Comparison of ENCODE assay signal across 13 mouse cellular contexts in the genomic region with DNA sequence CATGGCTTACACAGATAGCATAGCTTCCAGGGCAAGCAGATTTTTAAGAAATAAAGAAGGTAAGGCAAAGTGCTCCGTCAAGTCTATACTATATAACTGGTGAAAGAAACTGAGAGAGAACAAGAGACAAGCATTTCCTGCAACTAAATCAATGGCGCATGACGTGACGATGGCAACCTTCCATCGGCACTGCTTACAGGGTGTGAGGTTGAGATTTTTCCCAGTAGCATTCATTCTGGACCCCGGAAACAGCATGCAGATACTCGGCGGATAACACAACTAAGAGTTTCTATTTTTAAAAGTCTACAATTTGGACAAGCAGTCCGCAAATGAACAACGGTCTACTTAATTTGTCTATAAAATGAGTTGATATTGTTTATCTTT.
"Had no signal": no experiment of that assay in that cellular context is flagged by ENCODE, and none has a peak within 500 bp of the region (broad histone marks: within the 10 kb centered on the region; RNA-seq: fewer than 3 reads in every experiment).

No protein-coding gene starts in this region.

- H3K36me3 ChIP-seq: limb, embryonic 10.5 days; liver, embryonic 15.5 days; midbrain, embryonic 13.5 days; neural tube, embryonic 15.5 days had no signal

- H3K27me3 ChIP-seq: liver, embryonic 15.5 days; midbrain, embryonic 13.5 days; neural tube, embryonic 15.5 days had no signal

- H3K9me3 ChIP-seq: limb, embryonic 10.5 days; liver, embryonic 15.5 days; midbrain, embryonic 13.5 days; neural tube, embryonic 15.5 days had no signal

- H3K27ac ChIP-seq: layer of hippocampus, adult 2 months; limb, embryonic 10.5 days; liver, embryonic 15.5 days; macrophage; midbrain, embryonic 13.5 days; neural tube, embryonic 15.5 days had no signal

- H3K4me3 ChIP-seq: layer of hippocampus, adult 2 months; limb, embryonic 10.5 days; liver, embryonic 15.5 days; midbrain, embryonic 13.5 days; myocyte; neural tube, embryonic 15.5 days had no signal

- DNase-seq: lung, embryonic 14.5 days; lung, postnatal 14 days; right cerebral cortex, adult 18-20 months; right cerebral cortex, postnatal 25 days; thymus, postnatal 36 days had no signal

- H3K4me2 ChIP-seq: liver, embryonic 11.5 days; liver, embryonic 15.5 days; lung, embryonic 14.5 days; midbrain, embryonic 13.5 days; neural tube, embryonic 15.5 days had no signal

- H3K9ac ChIP-seq: liver, embryonic 15.5 days; lung, embryonic 14.5 days; midbrain, embryonic 13.5 days; neural tube, embryonic 15.5 days had no signal

- H3K4me1 ChIP-seq: liver, embryonic 15.5 days; midbrain, embryonic 13.5 days had no signal

- ATAC-seq: midbrain, embryonic 13.5 days had no signal
